Mouse (Mus musculus) spleen, adult 2 months (tissue): ENCODE measurements around the gene Actbl2. TPM values are rescaled to one million over a fixed set of nuclear protein-coding genes. Genes with fewer than 3 reads are reported as not detected.

Experiments used
- DNase-seq, 2 experiments: peaks; one replicate each; pipeline versions ENCODE4 v3.0.0 to v3.0.0-alpha.2; 2012 to 2021; ENCODE audit warnings: low spot score in 2 of 2, low read depth in 1 of 2
- H3K27ac ChIP-seq: fragments of 200-500 bp; 2 replicates; pipeline ENCODE4 v1.5.1; 2012; ENCODE audit warnings: low read length, inconsistent platforms; ENCODE audit not compliant: insufficient read depth
- H3K27me3 ChIP-seq: fragments of 200-500 bp; 2 replicates; pipeline ENCODE4 v1.6.1; 2012; ENCODE audit warnings: mild to moderate bottlenecking, moderate library complexity, low read length, inconsistent platforms; ENCODE audit not compliant: control insufficient read depth, insufficient read depth
- H3K36me3 ChIP-seq: fragments of 200-500 bp; 2 replicates; pipeline ENCODE4 v1.6.1; 2012; ENCODE audit warnings: mild to moderate bottlenecking, low read length, inconsistent platforms; ENCODE audit not compliant: control insufficient read depth, insufficient read depth
- H3K4me1 ChIP-seq: fragments of 200-500 bp; 2 replicates; pipeline ENCODE4 v1.6.1; 2011; ENCODE audit warnings: inconsistent platforms; ENCODE audit not compliant: control insufficient read depth, insufficient read depth, insufficient read length
- H3K4me3 ChIP-seq: fragments of 200-500 bp; 2 replicates; pipeline ENCODE4 v1.5.1; 2011; ENCODE audit warnings: mild to moderate bottlenecking, inconsistent platforms; ENCODE audit not compliant: insufficient read depth, insufficient read length; ENCODE audit errors: extremely low read depth
- CTCF ChIP-seq: fragments of 200-500 bp; IDR thresholded peaks from 2 replicates; pipeline ENCODE4 v1.5.1; 2011; ENCODE audit warnings: mild to moderate bottlenecking, inconsistent platforms; ENCODE audit not compliant: insufficient read depth, insufficient read length, insufficient replicate concordance; ENCODE audit errors: extremely low read depth
- POLR2A ChIP-seq: fragments of 200-500 bp; IDR thresholded peaks from 2 replicates; pipeline ENCODE4 v1.6.1; 2011; ENCODE audit warnings: low read depth, low read length, inconsistent platforms
- WGBS: fragments of 180-500 bp; shearing (Covaris S2); methylation state at CpG from one replicate; pipeline ENCODE4 v1.1.7; 2018; 5-methylcytosine and 5-hydroxymethylcytosine counted together
- polyA plus RNA-seq: library from polyadenylated mRNA; depleted of rRNA; stranded (reverse); fragments of >200 nt; gene quantifications from 2 replicates; pipeline ENCODE4 v1.2.3, GENCODE M21; 2012

Actbl2 gene
- polyA plus RNA-seq, 1 experiment = not detected

GRCm38 (mm10) chr13:111291958-111292493 lies 37.2 kb downstream of the Actbl2 start:
- H3K4me1 ChIP-seq = peaks cover under 1% of the 10 kb centered on the region; the same call in 1 of the 2 replicates
- no peaks in the 10 kb centered on the region for H3K27me3 ChIP-seq
- no peak overlapping the region for H3K4me3 ChIP-seq
- TF ChIP-seq POLR2A = no peak
- TF ChIP-seq CTCF = no peak
- no peak for DNase-seq
- WGBS = 66% methylated on average over 7 of the region's 7 CpGs
- no peaks in the 10 kb centered on the region for H3K36me3 ChIP-seq
- H3K27ac ChIP-seq = no peak overlapping the region

- Histone ChIP-seq H3K4me1 (no peaks in the 10 kb centered on the region), H3K27ac (no peak overlapping the region), H3K27me3 (no peaks in the 10 kb centered on the region), H3K36me3 (no peaks in the 10 kb centered on the region), H3K4me3 (no peak overlapping the region)
- DNase-seq = no peak
- TF ChIP-seq CTCF = no peak
- TF ChIP-seq POLR2A = no peak
- 64% methylated on average over 2 of the region's 2 CpGs for WGBS
Observed at GRCm38 (mm10) chr13:111293478-111293877, 38.7 kb downstream of the Actbl2 start.

- H3K27ac ChIP-seq = no peak overlapping the region
- H3K36me3 ChIP-seq = no peaks in the 10 kb centered on the region
- H3K27me3 ChIP-seq = no peaks in the 10 kb centered on the region
- TF ChIP-seq POLR2A (no peak), CTCF (no peak)
- no peaks in the 10 kb centered on the region for H3K4me1 ChIP-seq
- no peak overlapping the region for H3K4me3 ChIP-seq
- WGBS = 91% methylated on average over 4 of the region's 4 CpGs
- no peak for DNase-seq
Observed at GRCm38 (mm10) chr13:111294965-111295494, 40.2 kb downstream of the Actbl2 start.

GRCm38 (mm10) chr13:111296029-111296428 lies 41.2 kb downstream of the Actbl2 start:
- Histone ChIP-seq H3K27ac (no peak overlapping the region), H3K36me3 (no peaks in the 10 kb centered on the region)

GRCm38 (mm10) chr13:111297614-111298013 lies 42.8 kb downstream of the Actbl2 start:
- TF ChIP-seq POLR2A (no peak), CTCF (no peak)
- no peak overlapping the region for H3K4me3 ChIP-seq
- H3K27ac ChIP-seq = no peak overlapping the region
- 49% methylated on average over 6 of the region's 6 CpGs for WGBS
- no peaks in the 10 kb centered on the region for H3K36me3 ChIP-seq
- H3K27me3 ChIP-seq = no peaks in the 10 kb centered on the region
- no peaks in the 10 kb centered on the region for H3K4me1 ChIP-seq
- no peak for DNase-seq

More at GRCm38 (mm10) chr13:111296029-111296428, 41.2 kb downstream of the Actbl2 start:
- WGBS = 82% methylated on average over 5 of the region's 5 CpGs
- Histone ChIP-seq H3K4me1 (no peaks in the 10 kb centered on the region), H3K27me3 (no peaks in the 10 kb centered on the region), H3K4me3 (no peak overlapping the region)
- DNase-seq = no peak
- TF ChIP-seq POLR2A (no peak), CTCF (no peak)

GRCm38 (mm10) chr13:111299145-111299713 lies 44.4 kb downstream of the Actbl2 start:
- H3K4me3 ChIP-seq = no peak overlapping the region
- no peaks in the 10 kb centered on the region for H3K27me3 ChIP-seq
- no peak overlapping the region for H3K27ac ChIP-seq
- 62% methylated on average over 8 of the region's 8 CpGs for WGBS
- no peaks in the 10 kb centered on the region for H3K4me1 ChIP-seq
- DNase-seq = no peak
- no peak for TF ChIP-seq POLR2A
- TF ChIP-seq CTCF = no peak
- H3K36me3 ChIP-seq = no peaks in the 10 kb centered on the region

- no peak for DNase-seq
- no peak for TF ChIP-seq CTCF
- no peak for TF ChIP-seq POLR2A
- H3K36me3 ChIP-seq = no peaks in the 10 kb centered on the region
- no peak overlapping the region for H3K4me3 ChIP-seq
- H3K4me1 ChIP-seq = no peaks in the 10 kb centered on the region
- no peak overlapping the region for H3K27ac ChIP-seq
- no peaks in the 10 kb centered on the region for H3K27me3 ChIP-seq
- 94% methylated on average over 3 of the region's 3 CpGs for WGBS
Observed at GRCm38 (mm10) chr13:111300846-111301245, 46.0 kb downstream of the Actbl2 start.
